Mouse (Mus musculus): ENCODE data around the gene Mef2d.
A peak's percentile ranks its signal among the peaks of the same experiment; 100 is the strongest.

Mef2d gene

DNA sequence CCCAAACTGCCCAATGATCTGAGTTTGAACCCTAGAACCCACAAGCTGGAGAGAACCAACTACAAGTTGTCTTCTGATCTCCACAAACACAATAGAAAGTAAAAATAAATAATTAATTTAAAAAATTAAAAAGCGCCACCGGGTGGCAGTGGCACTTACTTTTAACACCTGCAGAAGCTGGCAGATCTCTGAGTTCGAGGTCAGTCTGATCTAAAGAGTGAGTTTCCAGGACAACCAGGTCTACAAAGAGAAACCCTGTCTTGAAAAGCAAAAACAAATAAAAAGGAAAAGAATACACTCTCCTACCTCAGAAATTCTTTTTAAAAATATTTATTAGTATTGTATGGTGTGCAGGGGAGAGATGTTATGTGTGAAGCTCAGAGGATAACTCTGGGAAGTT is 4.4 kb upstream of the Mef2d start:
- DNase-seq (ENCODE audit: low spot score in 2 of 2) = peak in 1 of 2 experiments; percentile 14

DNA sequence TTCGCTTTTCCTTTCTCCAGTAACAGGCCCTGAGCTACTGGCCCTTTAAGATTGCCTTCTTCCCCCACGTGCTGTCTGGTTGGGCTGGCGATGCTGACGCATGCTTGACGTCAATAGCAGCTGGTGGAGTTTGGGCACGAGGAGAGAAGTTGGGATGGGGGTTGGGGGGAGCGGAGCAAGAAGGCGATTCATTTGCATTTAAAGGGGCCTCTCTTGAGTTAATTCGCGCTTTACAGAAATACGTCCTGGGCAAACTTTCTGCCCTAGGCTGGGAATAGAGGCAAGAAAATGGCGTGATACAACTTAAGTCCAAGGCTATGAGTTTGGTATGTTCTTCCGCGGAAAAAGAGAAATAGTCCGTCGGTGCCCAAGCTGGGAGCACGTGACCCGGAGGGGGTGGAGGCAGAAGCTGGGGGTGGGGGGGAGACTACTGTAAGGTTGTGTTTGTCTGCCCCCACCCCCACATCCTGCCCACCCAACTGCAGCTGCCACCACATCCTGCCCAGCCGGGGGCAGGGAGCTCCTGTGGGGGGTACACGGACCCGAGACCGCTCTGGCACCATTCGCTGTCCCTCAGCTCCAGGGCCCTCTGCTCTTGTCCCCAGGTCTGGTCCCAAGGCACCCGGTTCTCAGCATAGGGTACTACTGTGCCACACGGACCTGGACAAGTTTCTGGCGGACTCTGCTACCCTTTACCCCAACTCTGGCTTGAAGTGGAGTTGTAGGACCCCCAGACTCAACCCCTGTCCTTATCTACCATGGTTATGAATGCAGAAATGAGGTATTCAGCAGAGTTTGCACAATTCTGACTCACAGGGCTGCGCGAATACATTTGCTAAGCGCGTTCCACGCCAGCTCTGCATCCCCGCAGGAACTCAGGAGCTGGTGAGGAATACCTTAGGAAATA is 3.6 kb upstream of the Mef2d start:
- DNase-seq (ENCODE audit: low spot score in 2 of 2) = peak; percentile 94 to 98

DNA sequence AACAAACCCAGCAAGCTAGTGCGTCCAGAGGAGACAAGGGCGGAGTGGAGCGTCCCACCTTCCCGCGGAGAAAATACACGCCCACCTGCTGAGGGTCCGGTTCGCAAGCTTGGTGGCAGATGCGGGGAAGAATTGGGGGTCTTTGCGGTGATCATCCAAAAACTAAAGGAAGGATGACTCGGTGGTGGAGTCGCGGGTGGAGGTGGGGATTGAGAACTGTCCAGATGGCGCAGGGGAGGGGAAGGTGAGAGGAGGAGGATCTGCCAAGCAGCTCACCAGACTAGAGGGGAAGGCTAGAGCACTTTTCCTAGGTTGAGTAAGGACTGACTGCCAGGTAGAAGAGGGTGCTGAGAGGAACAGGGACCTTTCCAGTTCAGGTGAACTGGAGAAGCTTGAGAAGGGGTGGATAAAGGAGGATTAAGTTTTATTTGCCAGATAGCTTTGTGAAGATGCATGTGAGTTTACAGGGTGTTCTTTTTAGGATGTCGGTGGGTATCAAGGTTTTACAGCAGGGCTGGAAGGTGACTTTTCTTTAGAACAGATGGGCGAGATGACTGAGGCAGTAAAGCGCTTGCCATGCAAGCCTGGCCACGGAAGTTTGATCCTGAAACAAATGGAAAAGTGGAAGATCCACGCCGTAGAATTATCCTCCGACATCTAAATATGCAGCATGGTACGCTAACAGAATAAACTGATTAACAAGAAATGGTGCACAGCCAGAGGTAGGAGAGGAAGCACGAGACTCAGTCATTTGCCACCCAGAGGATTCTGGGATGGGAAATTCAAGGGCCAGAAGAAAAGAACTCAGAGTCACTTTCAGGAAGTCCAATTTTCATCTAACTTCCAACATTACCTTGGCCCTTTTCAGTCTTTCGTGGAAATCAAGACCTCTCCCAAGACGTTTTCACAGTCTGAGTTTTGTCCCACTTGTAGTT is 2.7 kb upstream of the Mef2d start:
- DNase-seq (ENCODE audit: low spot score in 2 of 2) = peak in 1 of 2 experiments; percentile 75

DNA sequence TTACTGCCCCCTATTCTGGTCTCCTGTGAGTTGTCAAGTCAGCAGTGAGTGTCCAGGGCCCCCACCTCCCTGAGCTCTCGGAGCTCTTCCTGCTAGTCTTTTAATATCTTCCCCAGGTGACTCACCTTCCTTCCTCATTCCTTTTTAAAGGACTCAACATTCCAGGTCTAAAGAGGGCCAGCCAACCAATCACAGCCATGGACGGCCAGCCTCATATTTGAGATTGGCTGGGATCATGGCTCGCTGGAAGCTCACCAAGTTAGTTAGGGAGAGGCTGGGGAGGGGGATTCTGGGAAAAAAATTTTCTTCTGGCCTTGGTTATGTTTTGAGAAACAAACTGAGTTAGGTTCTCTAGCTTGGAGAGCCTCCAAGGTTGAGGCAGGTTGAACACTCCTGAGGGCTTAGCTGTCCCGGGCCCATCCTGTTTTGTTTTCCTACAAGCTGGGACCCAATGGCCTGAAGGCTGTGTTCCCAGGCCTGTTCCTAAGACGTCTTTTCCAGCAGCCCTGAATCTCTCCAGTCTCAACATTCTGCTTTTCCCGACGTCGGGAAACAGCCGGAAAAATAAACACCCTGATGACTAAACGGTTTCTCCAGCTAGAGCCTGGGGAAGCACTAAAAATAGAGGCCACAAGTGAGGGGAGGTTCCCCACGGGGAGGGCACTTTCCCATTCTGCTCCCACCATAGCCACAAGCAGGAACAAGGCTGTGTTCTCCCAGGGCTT is 1.8 kb upstream of the Mef2d start:
- peak in 1 of 2 experiments; percentile 69 for DNase-seq (ENCODE audit: low spot score in 2 of 2)

DNA sequence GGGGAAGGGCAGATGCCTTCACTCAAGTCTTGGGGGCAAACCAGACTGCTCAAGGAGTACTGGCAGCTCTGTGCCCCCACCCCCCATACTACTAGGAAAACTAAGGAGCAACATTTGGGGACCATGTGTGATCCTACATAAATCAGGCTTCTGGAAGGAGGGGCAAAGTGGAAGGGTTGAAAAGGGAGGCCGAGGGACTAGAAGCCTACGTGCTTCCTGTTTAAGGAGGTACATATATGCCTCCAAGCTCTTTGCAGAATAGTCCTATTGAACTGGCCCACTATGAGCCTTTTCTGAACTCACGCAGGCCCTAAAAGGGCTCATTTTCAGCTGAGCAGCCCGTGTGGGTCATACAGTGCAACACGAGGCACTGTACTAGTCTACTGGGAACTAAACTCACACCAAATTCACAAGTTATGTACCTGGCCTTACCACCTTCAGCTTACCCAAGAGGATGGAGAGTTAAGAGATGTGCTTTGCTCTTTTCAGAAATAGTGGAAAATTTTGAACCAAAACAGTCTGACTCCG is 1.2 kb upstream of the Mef2d start:
- DNase-seq (ENCODE audit: low spot score in 2 of 2) = no peak

DNA sequence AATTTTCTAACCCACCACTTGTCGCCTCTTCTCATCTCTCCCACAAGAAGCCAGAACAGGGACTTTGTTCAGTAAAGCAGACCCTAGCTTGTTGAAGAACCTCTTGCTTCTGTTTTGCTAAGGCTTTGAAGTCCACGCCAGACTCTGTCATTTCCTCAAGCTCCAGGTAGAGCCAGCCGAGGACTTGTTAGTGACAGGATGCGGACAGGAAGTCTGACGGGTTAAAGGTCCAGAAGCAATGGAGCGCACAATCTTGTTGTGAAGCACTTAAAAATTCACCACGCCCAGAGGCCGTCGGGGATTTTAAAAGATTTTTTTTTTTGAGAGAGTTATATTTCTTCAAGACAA is 759 bp upstream of the Mef2d start:
- no peak for DNase-seq (ENCODE audit: low spot score in 2 of 2)

DNA sequence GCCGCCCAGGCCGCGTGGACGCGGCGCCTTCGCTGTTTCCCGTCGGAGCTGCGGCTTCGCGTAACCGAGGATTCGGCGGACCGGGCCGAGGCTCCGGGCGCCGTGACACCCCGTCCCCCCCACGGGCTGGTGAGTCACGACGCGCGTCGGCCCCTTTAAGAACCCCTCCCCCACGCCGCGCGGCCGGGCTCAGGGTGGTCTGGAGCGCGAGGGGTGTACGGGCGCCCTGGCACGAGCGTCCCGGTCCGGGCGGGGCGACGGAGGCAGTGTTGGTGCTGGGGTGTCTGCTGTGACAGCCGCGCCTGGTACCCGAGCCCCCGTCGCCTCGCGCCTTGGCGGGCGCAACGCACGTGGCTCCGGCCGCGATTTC is 359 bp downstream of the Mef2d start:
- peak in 1 of 2 experiments; percentile 48 for DNase-seq (ENCODE audit: low spot score in 2 of 2)

DNA sequence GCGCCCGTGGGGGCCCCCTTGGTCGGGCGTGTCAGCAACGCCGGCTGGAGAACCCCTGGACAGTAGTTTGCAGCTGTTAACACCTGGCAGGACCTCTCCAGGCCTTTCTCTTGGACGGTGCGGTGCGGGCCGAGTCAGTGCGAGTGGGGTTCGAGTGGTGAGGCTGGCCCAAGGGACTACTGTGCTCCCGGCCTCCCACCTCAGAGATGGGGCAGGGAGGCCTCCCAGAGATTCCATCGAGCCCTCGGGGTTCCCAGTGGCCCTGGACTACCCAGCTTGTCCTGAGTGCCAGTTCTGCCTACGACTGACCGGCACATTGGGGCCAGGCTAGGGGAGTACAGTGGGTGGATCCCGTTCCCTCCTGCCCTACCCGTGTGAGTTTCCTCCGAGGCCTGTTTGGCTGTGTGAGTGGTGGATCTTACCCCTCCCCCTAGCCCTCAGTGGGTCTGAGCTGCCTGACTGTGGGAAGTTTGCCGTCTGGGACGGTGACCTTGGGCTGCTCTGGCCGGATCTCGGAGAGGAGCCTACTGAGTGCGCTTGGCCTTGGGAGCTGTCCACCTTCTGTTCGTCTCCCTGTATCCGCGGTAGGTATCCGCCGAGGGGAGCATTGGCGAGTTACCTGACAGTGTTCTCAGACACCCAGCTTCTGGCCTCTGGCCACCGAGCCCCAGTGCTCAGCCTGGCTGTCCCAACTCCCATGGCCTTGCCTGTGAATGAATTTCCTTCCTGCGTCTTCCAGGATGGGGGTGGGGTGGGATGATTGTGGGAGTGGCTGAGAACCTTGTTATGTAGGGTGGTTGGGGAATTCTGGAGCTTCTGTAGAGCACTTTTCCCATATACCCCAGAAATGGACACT is 972 bp downstream of the Mef2d start:
- peak in 1 of 2 experiments; percentile 62 for DNase-seq (ENCODE audit: low spot score in 2 of 2)

DNA sequence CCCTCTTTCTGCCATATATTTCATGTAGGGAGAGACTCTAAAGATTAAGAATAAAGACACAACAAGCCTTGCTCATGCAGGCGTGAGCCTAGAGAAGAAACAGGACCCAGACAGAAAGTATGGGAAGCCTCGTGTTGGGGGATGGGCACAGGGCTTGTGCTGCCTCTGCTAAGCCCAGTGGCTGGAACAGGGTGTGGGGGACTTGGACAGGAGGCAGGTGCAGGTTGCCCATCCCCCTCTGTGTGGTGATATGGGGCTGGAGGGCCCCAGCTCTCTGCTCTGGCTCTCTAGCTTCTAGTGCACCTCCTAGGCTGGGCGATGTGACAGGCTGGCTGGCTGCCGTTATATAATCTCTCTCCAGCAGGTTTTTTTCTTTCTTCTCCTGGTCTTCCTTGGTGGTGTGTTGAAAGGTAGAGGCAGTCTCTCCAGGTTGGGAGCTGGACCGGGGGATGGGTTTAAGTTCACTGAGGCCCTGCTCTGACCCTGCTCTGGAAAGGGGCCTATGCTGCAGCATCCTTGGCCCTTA is 1.9 kb downstream of the Mef2d start:
- peak in 1 of 2 experiments; percentile 71 for DNase-seq (ENCODE audit: low spot score in 2 of 2)

DNA sequence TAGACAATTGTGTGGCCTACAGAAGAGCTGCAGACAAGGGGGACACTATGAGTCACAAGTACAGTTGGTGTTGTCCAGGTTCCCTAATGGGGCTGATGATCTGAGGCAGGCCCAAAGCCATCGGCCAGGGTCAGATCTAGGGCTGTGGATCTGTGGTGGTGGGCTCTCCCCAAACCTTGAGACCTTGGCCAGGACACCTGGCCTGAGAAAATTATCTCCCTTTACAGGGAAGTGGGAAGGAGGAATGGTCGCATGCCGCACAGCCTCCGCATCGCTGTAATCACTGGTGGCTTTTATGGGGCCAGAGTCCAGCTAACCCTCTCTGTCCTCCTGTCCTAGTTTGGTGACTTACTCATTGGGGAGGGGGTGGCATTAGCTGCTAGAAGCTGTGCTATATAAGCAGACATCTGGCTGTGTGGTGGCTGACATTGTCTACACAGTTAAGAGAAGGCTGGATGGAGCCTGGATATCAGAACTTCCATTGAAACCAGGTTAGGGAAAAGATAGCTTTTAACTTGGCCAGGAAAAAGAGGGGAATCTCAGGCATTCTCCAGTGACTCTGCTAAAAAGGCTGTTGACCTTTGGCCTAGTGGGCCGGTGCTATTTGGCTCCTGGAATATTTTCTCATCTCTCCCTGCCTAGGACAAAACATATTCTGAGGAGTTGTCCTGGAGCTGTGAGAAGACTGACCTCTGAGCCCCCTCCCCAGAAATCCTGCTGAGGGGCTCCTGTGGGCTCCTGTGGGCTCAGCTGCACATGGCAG is 2.7 kb downstream of the Mef2d start:
- DNase-seq (ENCODE audit: low spot score in 2 of 2) = no peak

DNA sequence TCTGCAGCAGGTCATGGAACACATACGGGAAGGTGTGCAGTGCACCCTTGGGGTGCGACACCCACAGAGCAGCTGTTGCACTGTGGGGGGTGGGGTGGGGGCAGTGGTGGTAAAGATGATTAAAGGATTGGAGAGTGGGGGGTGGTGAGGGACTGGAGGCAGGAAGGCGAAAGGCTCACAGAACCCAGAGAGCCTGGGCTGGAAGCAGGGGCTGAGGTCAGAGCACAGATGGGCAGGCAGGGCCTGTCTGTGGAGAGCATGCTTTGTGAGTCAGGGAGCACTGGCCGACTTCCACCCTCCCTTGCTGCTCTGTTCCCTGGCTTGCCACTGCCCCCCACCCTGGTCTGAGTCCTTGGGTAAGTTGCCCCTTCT is 3.2 kb downstream of the Mef2d start:
- DNase-seq (ENCODE audit: low spot score in 2 of 2) = no peak

DNA sequence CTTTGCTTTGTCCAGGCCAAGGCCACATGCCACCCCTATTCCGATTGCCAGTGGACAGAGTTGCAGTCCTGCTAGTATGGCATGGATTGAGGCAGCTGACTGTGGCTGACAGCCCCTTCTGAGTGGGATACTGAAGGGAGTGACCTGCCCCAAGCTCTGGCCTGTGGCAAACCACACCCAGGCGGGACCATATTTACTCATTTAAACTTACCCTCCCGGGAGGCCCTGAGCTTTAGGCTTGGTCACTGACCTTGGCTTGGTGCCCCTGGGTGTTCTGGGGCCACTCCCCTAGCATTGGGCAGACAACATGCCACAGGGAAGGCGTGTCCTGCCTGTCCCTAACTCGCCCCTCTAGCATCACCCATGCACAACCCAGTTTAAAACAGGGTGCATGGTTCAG is 3.8 kb downstream of the Mef2d start:
- DNase-seq (ENCODE audit: low spot score in 2 of 2) = no peak

DNA sequence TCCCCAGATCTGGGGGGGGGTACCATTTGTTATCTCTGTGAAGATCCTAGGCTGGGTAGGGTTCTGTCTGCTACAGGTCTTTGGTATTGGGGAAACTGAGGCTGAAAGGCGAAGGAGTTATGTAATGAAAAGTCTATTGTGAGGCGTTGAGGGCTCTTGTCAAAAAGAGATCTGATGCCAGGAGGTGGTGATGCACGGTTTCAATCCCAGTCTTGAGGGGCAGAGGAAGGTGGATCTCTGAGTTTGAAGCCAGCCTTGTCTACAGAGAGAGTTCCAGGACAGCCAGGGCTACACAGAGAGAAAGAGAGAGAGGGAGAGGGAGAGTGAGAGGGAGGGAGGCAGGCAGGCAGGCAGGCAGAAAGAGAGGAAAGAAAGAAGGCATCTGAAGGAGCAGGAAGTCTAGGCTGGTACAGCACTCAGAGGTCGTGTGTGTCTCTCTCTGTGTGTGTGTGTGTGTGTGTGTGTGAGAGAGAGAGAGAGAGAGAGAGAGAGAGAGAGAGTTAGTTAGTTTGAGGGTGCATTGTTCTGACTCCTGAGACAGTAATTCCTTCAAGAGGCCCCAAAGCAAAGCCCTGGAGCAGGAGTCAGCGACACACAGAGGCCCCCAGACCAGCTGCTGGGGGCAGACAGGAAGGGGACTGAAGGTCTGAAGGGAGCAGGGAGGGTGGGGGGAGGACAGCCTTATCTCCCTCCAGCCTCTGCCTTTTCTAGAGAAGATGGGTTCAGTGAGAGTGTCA is 4.4 kb downstream of the Mef2d start:
- no peak for DNase-seq (ENCODE audit: low spot score in 2 of 2)

DNA sequence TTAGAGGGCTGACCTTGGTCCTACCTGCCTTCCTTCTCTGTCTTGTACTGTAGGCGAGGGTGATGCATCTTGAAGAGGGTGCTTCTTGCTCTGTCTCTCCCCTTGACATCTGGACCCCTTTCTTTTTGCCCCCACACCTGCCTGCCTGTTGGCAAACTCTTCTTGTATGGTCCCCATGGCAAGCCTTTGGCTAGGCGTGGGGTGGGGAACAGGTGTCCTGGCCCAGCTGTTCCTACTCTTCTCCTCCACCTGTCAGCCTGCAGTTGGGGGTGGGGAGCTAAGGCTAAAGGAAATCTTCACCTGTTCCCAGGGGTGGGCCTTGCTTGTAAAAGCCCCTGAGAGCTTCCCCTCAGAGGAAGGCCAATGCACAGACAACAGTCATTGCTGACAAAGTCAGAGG is 5.3 kb downstream of the Mef2d start:
- no peak for DNase-seq (ENCODE audit: low spot score in 2 of 2)

DNA sequence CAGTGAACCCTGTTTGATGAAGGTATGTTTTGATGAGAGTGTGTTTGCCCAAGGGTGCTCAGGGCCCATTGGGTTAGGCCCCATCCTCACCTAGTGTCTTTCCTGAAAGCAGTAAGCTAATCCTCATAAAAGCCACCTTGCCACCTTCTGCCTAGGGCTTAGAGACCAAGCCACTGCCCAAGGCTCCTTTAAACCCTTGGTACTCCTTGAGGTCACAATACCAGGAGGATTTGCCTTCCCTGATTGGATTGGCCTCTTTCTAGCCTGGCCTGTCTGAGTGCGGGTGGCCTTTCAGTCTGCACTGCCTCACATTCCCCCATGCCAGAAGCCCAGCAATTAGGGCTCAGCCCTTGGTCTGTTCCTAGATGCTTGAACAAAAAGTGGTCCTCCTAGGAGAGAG is 5.7 kb downstream of the Mef2d start:
- no peak for DNase-seq (ENCODE audit: low spot score in 2 of 2)

DNA sequence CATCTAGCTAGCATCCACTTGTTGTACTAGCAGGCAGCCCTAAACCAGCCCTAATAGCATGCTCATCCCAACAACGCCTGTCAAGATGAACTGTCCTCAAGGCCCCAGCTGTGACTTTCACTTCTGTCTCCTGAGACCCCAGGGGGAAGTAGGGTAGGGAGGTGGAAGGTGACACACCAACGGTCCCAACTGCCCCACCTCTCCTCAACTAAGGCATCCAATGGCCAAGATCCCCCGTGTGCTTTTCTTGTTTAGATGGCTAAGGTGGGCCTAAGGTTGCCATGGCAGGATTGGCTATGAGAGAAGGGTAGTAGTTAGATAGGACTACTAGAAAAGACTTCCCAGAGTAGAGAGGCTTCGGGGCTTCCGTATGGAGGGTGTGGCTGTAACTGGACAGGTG is 6.2 kb downstream of the Mef2d start:
- no peak for DNase-seq (ENCODE audit: low spot score in 2 of 2)

DNA sequence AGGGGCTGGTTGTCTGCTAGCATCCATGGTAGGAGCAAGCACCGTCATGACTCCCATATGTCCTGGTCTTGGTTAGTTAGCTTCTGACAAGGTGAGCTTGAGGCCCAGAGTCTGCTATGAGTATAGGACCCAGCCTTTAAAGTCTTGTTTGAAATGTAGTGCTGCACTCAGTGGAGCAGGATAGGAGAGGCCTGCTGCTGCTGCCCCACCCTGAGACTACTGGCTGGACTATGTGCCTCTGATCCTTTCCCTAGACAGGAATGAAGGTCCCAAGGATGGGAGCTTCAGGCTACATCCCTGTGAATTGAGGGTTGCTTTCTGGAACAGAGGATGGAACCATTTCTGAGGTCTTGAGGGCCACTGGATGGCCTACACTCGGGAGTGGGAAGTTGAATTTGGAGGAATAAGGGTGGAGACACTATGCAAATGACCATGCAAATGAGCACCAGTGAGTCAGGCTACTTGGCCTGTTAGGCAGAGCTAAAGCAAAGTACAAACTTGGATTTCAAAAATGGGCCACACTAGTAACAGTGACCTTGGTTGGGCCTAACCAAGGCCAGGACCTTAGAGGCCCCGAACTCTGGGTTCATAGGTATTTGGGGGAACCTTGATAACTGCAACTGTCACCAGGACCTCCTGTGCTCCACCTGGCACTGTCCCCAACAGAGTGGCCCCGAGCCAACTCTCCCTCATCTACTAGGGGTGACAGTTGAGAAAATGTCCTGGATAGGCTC is 6.8 kb downstream of the Mef2d start:
- DNase-seq (ENCODE audit: low spot score in 2 of 2) = peak in 1 of 2 experiments; percentile 17

DNA sequence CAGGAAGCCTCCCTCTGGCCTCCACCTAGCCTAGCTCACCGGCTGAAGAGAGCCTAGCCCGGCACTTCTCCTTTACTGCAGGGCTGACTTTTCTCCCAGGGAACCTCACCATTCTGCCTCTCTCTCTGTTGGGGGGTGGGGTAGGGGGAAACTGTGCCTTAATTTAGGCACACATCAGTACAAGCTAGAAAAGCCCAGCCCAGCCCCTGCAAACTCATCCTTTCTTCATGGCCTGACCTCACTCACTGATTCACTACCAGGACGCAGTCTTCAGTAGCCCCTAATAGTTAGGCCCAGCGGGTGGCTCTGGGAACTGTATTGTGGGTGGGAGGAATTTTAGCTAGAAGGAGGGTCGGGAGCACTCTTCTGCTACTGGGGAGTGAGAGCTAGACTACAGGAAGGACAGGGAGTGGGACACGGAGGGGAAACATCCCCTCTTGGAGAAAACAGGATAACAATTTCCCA is 7.4 kb downstream of the Mef2d start:
- no peak for DNase-seq (ENCODE audit: low spot score in 2 of 2)
